Mouse (Mus musculus): Measurements from ENCODE around the gene Bicral.
"Not testable (repeated sequence)": the region's sequence is repeated elsewhere in the genome, so short reads cannot be mapped to it uniquely, and the experiment has no call there.

DNA sequence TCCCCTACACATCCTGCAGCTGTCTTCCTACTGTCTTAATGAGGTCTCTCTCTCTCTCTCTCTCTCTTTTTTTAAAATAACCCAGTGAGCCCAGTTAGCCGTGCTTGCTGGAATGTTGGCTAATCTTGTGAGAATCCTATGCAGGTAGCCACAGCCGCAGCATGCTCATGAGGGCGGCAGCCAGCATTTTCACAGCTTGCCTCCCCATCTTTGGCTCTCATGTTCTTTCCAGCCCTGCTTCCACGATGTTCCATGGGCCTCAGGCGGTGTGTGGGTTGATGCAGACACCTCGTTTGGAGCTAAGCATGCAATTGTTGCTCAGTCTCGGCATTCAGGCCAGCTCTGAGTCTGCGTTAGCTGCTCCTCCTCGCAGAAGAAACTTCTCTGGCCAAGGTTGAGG lies 93.4 kb downstream of the Bicral start:
- TF ChIP-seq CTCF (conservative IDR thresholded peaks at IDR 0.05; ENCODE audit: low read length); NANOG (IDR thresholded peaks at IDR 0.05; ENCODE audit: borderline replicate concordance, low read length): not testable (repeated sequence)
